In the genomic region with DNA sequence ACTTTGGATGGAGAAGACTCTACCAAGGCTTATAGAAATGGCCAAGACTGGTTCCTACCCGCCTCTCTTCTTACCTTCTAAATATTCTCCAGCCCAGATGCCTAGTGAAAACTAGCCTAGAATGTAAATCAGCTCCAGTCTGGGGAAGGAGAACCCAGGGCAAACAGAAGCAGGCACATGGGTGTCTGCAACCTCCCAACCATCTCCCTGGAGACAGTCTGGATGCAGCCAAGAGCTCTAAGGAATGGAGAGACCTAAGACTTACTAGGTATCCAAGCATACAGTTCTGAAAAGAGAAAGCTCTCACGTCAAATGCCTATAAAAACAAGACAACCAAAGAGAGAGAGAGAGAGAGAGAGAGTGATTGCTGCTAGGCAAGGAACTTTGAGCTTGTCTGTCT, we compare ENCODE assay signal across 16 mouse cellular contexts. TPM values are rescaled to one million over a fixed set of nuclear protein-coding genes. Genes with fewer than 3 reads are reported as not detected.
DNase-seq lines count a peak whose midpoint lies in the region; ATAC-seq and TF ChIP-seq lines count a peak whose summit lies in the region.
"Had no signal": no experiment of that assay in that cellular context is flagged by ENCODE, and none has a peak within 500 bp of the region (broad histone marks: within the 10 kb centered on the region; RNA-seq: fewer than 3 reads in every experiment).

No protein-coding gene starts in this region.

- peak overlapping the region; percentile 91 for H3K4me2 ChIP-seq in hindbrain, embryonic 15.5 days
- peak overlapping the region; percentile 16; the same call in 1 of the 2 replicates for H3K4me2 ChIP-seq in midbrain, embryonic 16.5 days (ENCODE audit: low read length)
- H3K4me2 ChIP-seq: heart, embryonic 15.5 days had no signal

- peaks cover 18% of the 10 kb centered on the region; the same call in 1 of the 2 replicates for H3K36me3 ChIP-seq in embryonic facial prominence, embryonic 10.5 days (replicated peaks)
- no peaks in the 10 kb centered on the region for H3K36me3 ChIP-seq in hindbrain, embryonic 15.5 days
- H3K36me3 ChIP-seq in midbrain, embryonic 16.5 days (ENCODE audit: control insufficient read depth, insufficient read depth, low read length) = no peaks in the 10 kb centered on the region
- H3K36me3 ChIP-seq: heart, embryonic 15.5 days had no signal

- intact Hi-C loops in gastrocnemius, adult 2 months (cut with DNase I) = no loop called here

- peaks cover 13% of the 10 kb centered on the region for H3K27me3 ChIP-seq in embryonic facial prominence, embryonic 10.5 days (replicated peaks; ENCODE audit: low read depth, poor library complexity, severe bottlenecking)
- no peaks in the 10 kb centered on the region for H3K27me3 ChIP-seq in hindbrain, embryonic 15.5 days
- no peaks in the 10 kb centered on the region for H3K27me3 ChIP-seq in midbrain, embryonic 16.5 days (ENCODE audit: control insufficient read depth, insufficient read depth, low read depth, low read length)

- H3K27ac ChIP-seq in gastrocnemius, adult 2 months = peak overlapping the region; percentile 28; the same call in 1 of the 2 replicates
- H3K27ac ChIP-seq in embryonic facial prominence, embryonic 10.5 days (replicated peaks) = no peak overlapping the region
- H3K27ac ChIP-seq in hindbrain, embryonic 15.5 days (replicated peaks) = 0 out of 2 replicates have a peak overlapping the region, but pooled peaks have one; percentile 98
- H3K27ac ChIP-seq in midbrain, embryonic 16.5 days (ENCODE audit: low read length) = peak overlapping the region; percentile 10; the same call in 1 of the 2 replicates
- H3K27ac ChIP-seq: heart, embryonic 15.5 days had no signal

- H3K4me3 ChIP-seq in gastrocnemius, adult 2 months = no peak overlapping the region
- peak overlapping the region; percentile 21; the same call in 1 of the 2 replicates for H3K4me3 ChIP-seq in embryonic facial prominence, embryonic 10.5 days
- H3K4me3 ChIP-seq in hindbrain, embryonic 15.5 days = no peak overlapping the region
- H3K4me3 ChIP-seq in midbrain, embryonic 16.5 days (ENCODE audit: low read depth, low read length) = no peak overlapping the region
- H3K4me3 ChIP-seq: heart, embryonic 15.5 days had no signal

- no peak for TF ChIP-seq CTCF in gastrocnemius, adult 2 months (IDR thresholded peaks at IDR 0.05)

- DNase-seq in gastrocnemius, adult 2 months = no peak
- DNase-seq in gastrocnemius, adult 8-10 months (ENCODE audit: low spot score in 2 of 2) = no peak
- DNase-seq in embryonic facial prominence, embryonic 10.5 days (ENCODE audit: low spot score) = no peak
- no peak for DNase-seq in cerebellum, postnatal 4 days (ENCODE audit: low spot score in 2 of 2)
- no peak for DNase-seq in cerebellum, postnatal 36 days
- no peak for DNase-seq in spleen, postnatal 4 days (ENCODE audit: low spot score in 2 of 2)
- DNase-seq: cerebellum, adult 8-10 months; kidney, postnatal 25 days; lung, adult 2 months; lung, postnatal 4 days; right cerebral cortex, postnatal 4 days; thymus, adult 2 months had no signal

- H3K9ac ChIP-seq in hindbrain, embryonic 15.5 days = no peak overlapping the region
- H3K9ac ChIP-seq in midbrain, embryonic 16.5 days (ENCODE audit: low read depth, low read length) = no peak overlapping the region
- H3K9ac ChIP-seq: heart, embryonic 15.5 days had no signal

- 83% methylated on average over 2 of the region's 2 CpGs for WGBS in embryonic facial prominence, embryonic 10.5 days
- WGBS in hindbrain, embryonic 15.5 days = 27% methylated on average over 2 of the region's 2 CpGs
- 54% methylated on average over 2 of the region's 2 CpGs for WGBS in midbrain, embryonic 16.5 days

- H3K4me1 ChIP-seq in embryonic facial prominence, embryonic 10.5 days = peaks cover 46% of the 10 kb centered on the region
- H3K4me1 ChIP-seq in hindbrain, embryonic 15.5 days (replicated peaks) = peaks cover 64% of the 10 kb centered on the region
- peaks cover 46% of the 10 kb centered on the region for H3K4me1 ChIP-seq in midbrain, embryonic 16.5 days (ENCODE audit: control insufficient read depth, insufficient read depth, low read length)

- ATAC-seq in hindbrain, embryonic 15.5 days (ENCODE audit: low FRiP score, low read depth) = no peak
- no peak for ATAC-seq in midbrain, embryonic 16.5 days
- ATAC-seq: inflammation-experienced regulatory T-cells, adult 6 months had no signal

- no peaks in the 10 kb centered on the region for H3K9me3 ChIP-seq in embryonic facial prominence, embryonic 10.5 days
- H3K9me3 ChIP-seq in hindbrain, embryonic 15.5 days = no peaks in the 10 kb centered on the region
- no peaks in the 10 kb centered on the region for H3K9me3 ChIP-seq in midbrain, embryonic 16.5 days (replicated peaks; ENCODE audit: control insufficient read depth, low read length, poor library complexity, severe bottlenecking)
- H3K9me3 ChIP-seq: heart, embryonic 15.5 days had no signal

RNA-seq across cellular contexts. Expression of gene Dtx4, which starts 3.3 kb away (rescaled TPM):
- 1 to 10 TPM; 3.9 to 4.2 TPM for total RNA-seq in gastrocnemius, adult 2 months (2021)
- 1 to 10 TPM; 2.1 to 2.6 (median 2.4) TPM for total RNA-seq in gastrocnemius, adult 8-10 months (2022)
- 12.1 and 19.8 TPM in 2 replicates for polyA plus RNA-seq in embryonic facial prominence, embryonic 10.5 days (2016; fragmentation: Nextera tagmentation; extraction: Ambion mirVana)
- polyA plus RNA-seq in hindbrain, embryonic 15.5 days (2015; fragmentation: Nextera tagmentation; extraction: Ambion mirVana) = 40.0 and 42.2 TPM in 2 replicates
- 38.6 and 39.3 TPM in 2 replicates for polyA plus RNA-seq in midbrain, embryonic 16.5 days (2015; fragmentation: Nextera tagmentation; extraction: Ambion mirVana)

RNA-seq across cellular contexts. Expression of gene Mpeg1, which starts 37.3 kb away (rescaled TPM):
- 1 to 10 TPM in 1 of 2 experiments, under 1 TPM in 1; 0.98 to 1.1 TPM for total RNA-seq in gastrocnemius, adult 2 months (2021)
- 1 to 10 TPM in 2 of 4 experiments, under 1 TPM in 2; 0.53 to 1.4 (median 0.91) TPM for total RNA-seq in gastrocnemius, adult 8-10 months (2022)
- polyA plus RNA-seq in embryonic facial prominence, embryonic 10.5 days (2016; fragmentation: Nextera tagmentation; extraction: Ambion mirVana) = 0.08 and 0.17 TPM in 2 replicates
- polyA plus RNA-seq in hindbrain, embryonic 15.5 days (2015; fragmentation: Nextera tagmentation; extraction: Ambion mirVana) = 0.61 and 0.88 TPM in 2 replicates
- polyA plus RNA-seq in midbrain, embryonic 16.5 days (2015; fragmentation: Nextera tagmentation; extraction: Ambion mirVana) = 0.69 and 0.71 TPM in 2 replicates

RNA-seq across cellular contexts. Expression of gene Fam111a, which starts 47.6 kb away (rescaled TPM):
- 1 to 10 TPM; 2.1 to 2.4 TPM for total RNA-seq in gastrocnemius, adult 2 months (2021)
- 1 to 10 TPM in 3 of 4 experiments, under 1 TPM in 1; 0.92 to 1.9 (median 1.2) TPM for total RNA-seq in gastrocnemius, adult 8-10 months (2022)
- polyA plus RNA-seq in embryonic facial prominence, embryonic 10.5 days (2016; fragmentation: Nextera tagmentation; extraction: Ambion mirVana) = 19.3 and 21.4 TPM in 2 replicates
- 6.6 and 7.9 TPM in 2 replicates for polyA plus RNA-seq in hindbrain, embryonic 15.5 days (2015; fragmentation: Nextera tagmentation; extraction: Ambion mirVana)
- polyA plus RNA-seq in midbrain, embryonic 16.5 days (2015; fragmentation: Nextera tagmentation; extraction: Ambion mirVana) = 5.3 and 6.5 TPM in 2 replicates
